Mouse (Mus musculus) testis, adult 2 months (tissue): ENCODE results near the gene Grk1.

Experiments used
- CTCF ChIP-seq: fragments of 200-500 bp; IDR thresholded peaks from 2 replicates; pipeline ENCODE4 v1.5.1; 2012; ENCODE audit warnings: low read depth, mild to moderate bottlenecking, inconsistent platforms, low read length, moderate library complexity; ENCODE audit not compliant: control insufficient read depth, insufficient read depth, insufficient replicate concordance
- POLR2A ChIP-seq: fragments of 200-500 bp; IDR thresholded peaks from 2 replicates; pipeline ENCODE4 v1.6.1; 2012; ENCODE audit warnings: low read depth, mild to moderate bottlenecking, inconsistent platforms, low read length, moderate library complexity; ENCODE audit not compliant: control insufficient read depth

DNA sequence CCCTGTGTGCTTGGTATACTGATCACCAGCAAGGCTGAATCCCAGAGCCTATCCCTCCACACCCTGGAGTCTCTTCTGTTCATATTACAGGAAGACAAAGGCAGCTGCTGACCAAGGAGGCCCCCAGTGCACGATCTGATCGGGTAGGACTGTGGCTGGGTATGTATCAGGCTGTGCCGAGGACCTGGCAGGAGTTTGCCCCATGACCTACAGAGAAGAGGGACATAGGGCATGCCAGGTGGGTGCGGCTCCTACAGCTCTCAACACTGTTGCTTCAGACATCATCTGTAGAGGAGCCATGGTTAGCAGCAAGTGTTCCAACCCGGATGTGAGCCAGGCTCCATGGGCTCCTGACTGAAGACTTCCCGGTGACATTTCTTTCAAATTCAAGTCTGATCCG, 11.0 kb upstream of the Grk1 start:
- no peak for TF ChIP-seq CTCF
- TF ChIP-seq POLR2A: no peak
